Mouse (Mus musculus): ENCODE results near the gene Mmp11. TPM values are rescaled to one million over a fixed set of nuclear protein-coding genes. Genes with fewer than 3 reads are reported as not detected.

Mmp11 gene
- polyA plus RNA-seq (2014; fragmentation: Nextera tagmentation; extraction: Ambion mirVana) = 15.2 and 16.6 TPM in 2 replicates

DNA sequence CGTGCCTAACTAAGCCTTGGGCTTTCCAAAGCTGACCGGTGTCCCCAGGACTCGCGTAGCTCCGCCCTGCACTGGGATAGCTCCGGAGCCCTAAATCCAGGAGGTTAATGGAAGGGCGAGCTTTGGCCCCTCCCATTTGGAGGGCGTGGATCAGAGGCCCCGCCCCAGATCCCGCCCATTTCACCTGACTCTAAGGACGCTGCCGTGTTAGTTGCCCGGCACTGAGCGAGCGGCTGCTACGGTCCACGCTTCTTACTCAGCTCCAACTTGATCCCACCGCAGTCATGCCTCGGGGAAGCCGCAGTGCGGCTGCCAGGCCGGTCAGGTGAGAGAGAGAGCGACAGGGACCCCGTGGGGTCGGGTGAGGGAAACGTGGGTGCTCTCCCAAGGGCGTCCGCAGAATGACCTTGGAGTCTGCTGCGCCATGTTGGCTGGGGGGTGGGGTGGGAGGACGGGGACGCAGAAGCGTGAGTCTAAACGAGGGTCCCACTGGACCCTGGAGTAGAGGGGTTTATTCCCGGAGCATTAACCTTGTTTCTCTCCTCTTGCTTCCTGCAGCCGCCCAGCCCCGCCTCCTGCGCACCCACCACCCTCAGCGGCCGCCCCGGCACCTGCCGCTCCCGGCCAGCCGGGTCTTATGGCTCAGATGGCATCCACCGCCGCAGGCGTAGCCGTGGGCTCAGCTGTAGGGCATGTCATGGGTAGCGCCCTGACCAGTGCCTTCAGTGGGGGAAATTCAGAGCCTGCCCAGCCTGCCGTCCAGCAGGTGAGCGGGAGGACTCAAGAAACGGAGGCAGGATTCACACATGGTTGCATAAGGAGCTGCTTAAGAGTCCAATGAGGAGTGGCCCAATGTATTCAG, at the start of gene Mmp11:
TSS of gene Mmp11 (minus strand) at position 817 of the 862 bp plus-strand sequence.
- Histone ChIP-seq H3K36me3 (ENCODE audit: control insufficient read depth, insufficient read depth, low read length) (no peaks in the 10 kb centered on the region), H3K4me1 (replicated peaks; ENCODE audit: control insufficient read depth, insufficient read depth, low read length) (peaks cover 58% of the 10 kb centered on the region), H3K4me3 (ENCODE audit: low read depth, low read length) (peak within 1 kb of the TSS; percentile 81), H3K9ac (ENCODE audit: low read depth, low read length) (peak within 1 kb of the TSS; percentile 80), H3K27ac (ENCODE audit: low read depth, low read length) (peak within 1 kb of the TSS; percentile 55; the same call in 1 of the 2 replicates), H3K27me3 (replicated peaks; ENCODE audit: control insufficient read depth, insufficient read depth, low read length) (peaks cover 30% of the 10 kb centered on the region), H3K4me2 (peak within 1 kb of the TSS; percentile 96), H3K9me3 (ENCODE audit: control insufficient read depth, low read length) (no peaks in the 10 kb centered on the region)
- ATAC-seq (replicated peaks; ENCODE audit: low FRiP score) = peak; percentile 76
- WGBS = 2% methylated on average over 50 of the region's 51 CpGs
- DNase-seq (ENCODE audit: low spot score) = peak; percentile 84

- Histone ChIP-seq H3K9ac (ENCODE audit: low read depth, low read length) (no peak overlapping the region), H3K4me3 (ENCODE audit: low read depth, low read length) (no peak overlapping the region)
- 83% methylated on average over 3 of the region's 3 CpGs for WGBS
These were observed 43.1 kb upstream of the Mmp11 start for GRCm38 (mm10) chr10:75979432-75979831.

GRCm38 (mm10) chr10:75978835-75979157, 42.5 kb upstream of the Mmp11 start:
- Histone ChIP-seq H3K4me3 (ENCODE audit: low read depth, low read length) (no peak overlapping the region), H3K4me1 (replicated peaks; ENCODE audit: control insufficient read depth, insufficient read depth, low read length) (no peaks in the 10 kb centered on the region), H3K27me3 (replicated peaks; ENCODE audit: control insufficient read depth, insufficient read depth, low read length) (no peaks in the 10 kb centered on the region), H3K27ac (ENCODE audit: low read depth, low read length) (no peak overlapping the region), H3K36me3 (ENCODE audit: control insufficient read depth, insufficient read depth, low read length) (no peaks in the 10 kb centered on the region), H3K9me3 (ENCODE audit: control insufficient read depth, low read length) (no peaks in the 10 kb centered on the region), H3K9ac (ENCODE audit: low read depth, low read length) (no peak overlapping the region), H3K4me2 (no peak overlapping the region)
- DNase-seq (ENCODE audit: low spot score) (no peak), ATAC-seq (replicated peaks; ENCODE audit: low FRiP score) (no peak)
- WGBS = 82% methylated on average over 5 of the region's 5 CpGs

More at GRCm38 (mm10) chr10:75979432-75979831, 43.1 kb upstream of the Mmp11 start:
- no peaks in the 10 kb centered on the region for H3K4me1 ChIP-seq (replicated peaks; ENCODE audit: control insufficient read depth, insufficient read depth, low read length)
- no peaks in the 10 kb centered on the region for H3K9me3 ChIP-seq (ENCODE audit: control insufficient read depth, low read length)
- DNase-seq (ENCODE audit: low spot score) (no peak), ATAC-seq (replicated peaks; ENCODE audit: low FRiP score) (no peak)
- no peaks in the 10 kb centered on the region for H3K27me3 ChIP-seq (replicated peaks; ENCODE audit: control insufficient read depth, insufficient read depth, low read length)
- H3K36me3 ChIP-seq (ENCODE audit: control insufficient read depth, insufficient read depth, low read length) = no peaks in the 10 kb centered on the region
- no peak overlapping the region for H3K27ac ChIP-seq (ENCODE audit: low read depth, low read length)
- H3K4me2 ChIP-seq = no peak overlapping the region

DNA sequence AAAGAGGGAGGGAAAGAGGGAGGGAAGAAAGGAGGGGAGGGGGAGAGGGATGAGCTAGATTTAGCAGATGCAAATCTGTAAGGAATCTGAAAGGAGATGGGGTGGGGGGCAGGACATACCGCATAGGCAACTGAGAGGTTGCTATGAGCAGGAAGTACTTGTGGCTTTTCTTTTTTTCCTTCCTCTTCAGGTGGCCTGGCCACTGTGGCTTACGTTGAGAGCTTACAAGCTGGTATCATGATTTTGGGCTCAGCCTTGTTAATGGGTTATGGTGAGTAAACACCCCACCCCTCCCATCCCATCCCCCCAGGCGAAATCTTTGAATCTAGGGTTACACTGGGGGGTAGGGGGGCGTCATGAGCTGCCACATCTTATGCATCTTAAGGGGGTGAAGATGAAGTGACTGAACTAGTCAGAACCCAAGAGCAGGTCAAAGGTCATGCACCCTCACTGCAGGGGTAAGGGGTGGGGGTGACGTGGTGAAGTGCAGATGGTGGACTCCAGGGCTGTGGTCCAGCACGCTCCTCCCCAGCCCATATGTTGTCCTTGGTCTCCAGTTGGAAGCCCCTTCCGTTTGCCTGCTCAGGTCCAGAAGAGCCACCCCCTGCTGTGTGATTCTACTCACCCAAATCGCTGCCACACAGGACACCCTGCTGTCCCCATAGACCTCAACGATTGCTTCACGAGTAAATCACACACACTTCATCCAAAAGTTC, 42.0 kb upstream of the Mmp11 start:
- no peak for ATAC-seq (replicated peaks; ENCODE audit: low FRiP score)
- no peak overlapping the region for H3K4me2 ChIP-seq
- 36% methylated on average over 10 of the region's 10 CpGs for WGBS
- no peak overlapping the region for H3K27ac ChIP-seq (ENCODE audit: low read depth, low read length)
- H3K4me1 ChIP-seq (replicated peaks; ENCODE audit: control insufficient read depth, insufficient read depth, low read length) = no peaks in the 10 kb centered on the region
- no peak for DNase-seq (ENCODE audit: low spot score)
- no peaks in the 10 kb centered on the region for H3K27me3 ChIP-seq (replicated peaks; ENCODE audit: control insufficient read depth, insufficient read depth, low read length)
- no peak overlapping the region for H3K4me3 ChIP-seq (ENCODE audit: low read depth, low read length)
- H3K9me3 ChIP-seq (ENCODE audit: control insufficient read depth, low read length) = no peaks in the 10 kb centered on the region
- no peak overlapping the region for H3K9ac ChIP-seq (ENCODE audit: low read depth, low read length)
- H3K36me3 ChIP-seq (ENCODE audit: control insufficient read depth, insufficient read depth, low read length) = no peaks in the 10 kb centered on the region

GRCm38 (mm10) chr10:75975216-75975615, 38.9 kb upstream of the Mmp11 start:
- 65% methylated on average over 5 of the region's 5 CpGs for WGBS
- Histone ChIP-seq H3K4me2 (no peak overlapping the region), H3K9me3 (ENCODE audit: control insufficient read depth, low read length) (0 out of 2 replicates have a peak, but pooled peaks cover 3% of the 10 kb centered on the region), H3K4me3 (ENCODE audit: low read depth, low read length) (no peak overlapping the region), H3K27me3 (replicated peaks; ENCODE audit: control insufficient read depth, insufficient read depth, low read length) (no peaks in the 10 kb centered on the region), H3K27ac (ENCODE audit: low read depth, low read length) (no peak overlapping the region), H3K4me1 (replicated peaks; ENCODE audit: control insufficient read depth, insufficient read depth, low read length) (no peaks in the 10 kb centered on the region), H3K36me3 (ENCODE audit: control insufficient read depth, insufficient read depth, low read length) (no peaks in the 10 kb centered on the region), H3K9ac (ENCODE audit: low read depth, low read length) (no peak overlapping the region)
- ATAC-seq (replicated peaks; ENCODE audit: low FRiP score) (no peak), DNase-seq (ENCODE audit: low spot score) (no peak)

- H3K9me3 ChIP-seq (ENCODE audit: control insufficient read depth, low read length) = 0 out of 2 replicates have a peak, but pooled peaks cover 3% of the 10 kb centered on the region
- H3K27ac ChIP-seq (ENCODE audit: low read depth, low read length) = no peak overlapping the region
- DNase-seq (ENCODE audit: low spot score) (no peak), ATAC-seq (replicated peaks; ENCODE audit: low FRiP score) (no peak)
- H3K4me2 ChIP-seq = no peak overlapping the region
- no peak overlapping the region for H3K9ac ChIP-seq (ENCODE audit: low read depth, low read length)
- H3K36me3 ChIP-seq (ENCODE audit: control insufficient read depth, insufficient read depth, low read length) = no peaks in the 10 kb centered on the region
- no peak overlapping the region for H3K4me3 ChIP-seq (ENCODE audit: low read depth, low read length)
- WGBS = 86% methylated on average over 10 of the region's 10 CpGs
- H3K4me1 ChIP-seq (replicated peaks; ENCODE audit: control insufficient read depth, insufficient read depth, low read length) = no peaks in the 10 kb centered on the region
- H3K27me3 ChIP-seq (replicated peaks; ENCODE audit: control insufficient read depth, insufficient read depth, low read length) = no peaks in the 10 kb centered on the region
These were observed 37.5 kb upstream of the Mmp11 start for GRCm38 (mm10) chr10:75973846-75974245.

GRCm38 (mm10) chr10:75954381-75954811, 18.1 kb upstream of the Mmp11 start, which contains the start of gene Gm5134:
Gm5134 (plus strand) TSS chr10:75954514.
- H3K9ac ChIP-seq (ENCODE audit: low read depth, low read length) = peak within 1 kb of the TSS; percentile 66
- 24% methylated on average over 20 of the region's 20 CpGs for WGBS

DNA sequence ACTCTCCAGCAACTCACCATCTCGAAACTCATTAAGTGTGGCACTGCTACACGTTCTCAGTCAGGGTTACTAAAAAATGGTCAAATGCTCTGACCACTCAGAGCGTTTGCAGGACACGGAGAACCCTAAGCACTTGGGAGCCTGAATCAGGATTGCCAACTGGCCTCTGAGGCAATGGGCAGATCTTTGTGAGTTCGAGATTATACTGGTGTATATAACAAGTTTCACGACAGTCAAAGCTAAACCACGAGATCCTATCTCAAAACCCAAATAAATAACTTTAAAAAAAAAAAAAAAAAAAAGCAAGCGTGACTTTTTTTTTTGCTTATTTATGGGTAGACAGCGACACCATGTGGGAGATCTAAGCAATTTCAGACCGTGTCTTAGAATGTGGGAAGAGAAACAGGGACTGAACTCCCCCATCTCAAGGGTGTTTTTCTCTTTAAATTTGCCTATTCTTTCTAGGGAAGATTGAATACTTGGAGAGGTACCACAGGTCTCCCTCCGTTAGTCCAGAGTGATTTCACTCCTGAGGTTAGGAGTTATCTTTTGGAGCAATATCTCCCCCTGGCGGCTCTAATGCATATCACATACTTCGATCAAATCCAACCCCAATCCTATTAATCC, 15.2 kb upstream of the Mmp11 start:
- Histone ChIP-seq H3K27ac (ENCODE audit: low read depth, low read length) (no peak overlapping the region), H3K36me3 (ENCODE audit: control insufficient read depth, insufficient read depth, low read length) (no peaks in the 10 kb centered on the region), H3K9ac (ENCODE audit: low read depth, low read length) (no peak overlapping the region), H3K4me1 (replicated peaks; ENCODE audit: control insufficient read depth, insufficient read depth, low read length) (peaks cover 9% of the 10 kb centered on the region; the same call in 1 of the 2 replicates), H3K4me2 (peak overlapping the region; percentile 81), H3K9me3 (ENCODE audit: control insufficient read depth, low read length) (no peaks in the 10 kb centered on the region), H3K27me3 (replicated peaks; ENCODE audit: control insufficient read depth, insufficient read depth, low read length) (peaks cover 10% of the 10 kb centered on the region), H3K4me3 (ENCODE audit: low read depth, low read length) (peak overlapping the region; percentile 53)
- DNase-seq (ENCODE audit: low spot score) (no peak), ATAC-seq (replicated peaks; ENCODE audit: low FRiP score) (no peak)
- 4% methylated on average over 13 of the region's 13 CpGs for WGBS

More at GRCm38 (mm10) chr10:75954381-75954811, 18.1 kb upstream of the Mmp11 start, which contains the start of gene Gm5134:
- Histone ChIP-seq H3K4me2 (peak within 1 kb of the TSS; percentile 71), H3K27me3 (replicated peaks; ENCODE audit: control insufficient read depth, insufficient read depth, low read length) (peaks cover 9% of the 10 kb centered on the region), H3K4me3 (ENCODE audit: low read depth, low read length) (peak within 1 kb of the TSS; percentile 46), H3K4me1 (replicated peaks; ENCODE audit: control insufficient read depth, insufficient read depth, low read length) (peaks cover 9% of the 10 kb centered on the region; the same call in 1 of the 2 replicates), H3K36me3 (ENCODE audit: control insufficient read depth, insufficient read depth, low read length) (no peaks in the 10 kb centered on the region), H3K9me3 (ENCODE audit: control insufficient read depth, low read length) (no peaks in the 10 kb centered on the region), H3K27ac (ENCODE audit: low read depth, low read length) (no peak within 1 kb of the TSS)
- DNase-seq (ENCODE audit: low spot score) = no peak
- ATAC-seq (replicated peaks; ENCODE audit: low FRiP score) = no peak

All from liver, embryonic 11.5 days (tissue).